ENCODE assay signal across 20 mouse cellular contexts in genomic region chr1:144307854-144308285, GRCm38 (mm10). TPM values are rescaled to one million over a fixed set of nuclear protein-coding genes. Genes with fewer than 3 reads are reported as not detected.
"Had no signal": no experiment of that assay in that cellular context is flagged by ENCODE, and none has a peak within 500 bp of the region (broad histone marks: within the 10 kb centered on the region; RNA-seq: fewer than 3 reads in every experiment).

No protein-coding gene starts in this region.

- H3K4me2 ChIP-seq: kidney, embryonic 15.5 days; limb, embryonic 12.5 days; limb, embryonic 15.5 days; liver, embryonic 11.5 days; lung, embryonic 15.5 days; midbrain, embryonic 11.5 days; neural tube, embryonic 13.5 days had no signal

- H3K9me3 ChIP-seq: kidney, embryonic 15.5 days; limb, embryonic 12.5 days; limb, embryonic 15.5 days; lung, embryonic 15.5 days; neural tube, embryonic 13.5 days had no signal

- H3K27me3 ChIP-seq: kidney, embryonic 15.5 days; limb, embryonic 12.5 days; limb, embryonic 15.5 days; lung, embryonic 15.5 days; neural tube, embryonic 13.5 days had no signal

- H3K4me3 ChIP-seq: kidney, embryonic 15.5 days; limb, embryonic 12.5 days; limb, embryonic 15.5 days; lung, embryonic 15.5 days; neural tube, embryonic 13.5 days had no signal

- H3K36me3 ChIP-seq: kidney, embryonic 15.5 days; limb, embryonic 12.5 days; limb, embryonic 15.5 days; lung, embryonic 15.5 days; neural tube, embryonic 13.5 days had no signal

- H3K27ac ChIP-seq: kidney, embryonic 15.5 days; limb, embryonic 12.5 days; limb, embryonic 15.5 days; liver, embryonic 14.5 days; lung, embryonic 15.5 days; neural tube, embryonic 13.5 days had no signal

- DNase-seq: kidney, adult 8-10 months; kidney, postnatal 10 days; kidney, postnatal 36 days; left cerebral cortex, postnatal 4 days; liver, postnatal 0 days; lung, postnatal 10 days; lung, postnatal 36 days; midbrain, embryonic 14.5 days; thymus, adult 2 months; thymus, postnatal 14 days; thymus, postnatal 4 days had no signal

- H3K4me1 ChIP-seq: kidney, embryonic 15.5 days; limb, embryonic 12.5 days; limb, embryonic 15.5 days; lung, embryonic 15.5 days; neural tube, embryonic 13.5 days had no signal

- H3K9ac ChIP-seq: kidney, embryonic 15.5 days; limb, embryonic 12.5 days; limb, embryonic 15.5 days; liver, embryonic 14.5 days; liver, postnatal 0 days; lung, embryonic 15.5 days; neural tube, embryonic 13.5 days had no signal

RNA-seq across cellular contexts. Expression of gene Rgs1, which starts 58.8 kb away (rescaled TPM):
- polyA plus RNA-seq: kidney, embryonic 15.5 days; limb, embryonic 12.5 days; midbrain, embryonic 11.5 days; neural tube, embryonic 13.5 days; stomach, embryonic 14.5 days had no signal
